Mouse (Mus musculus) liver, embryonic 14 days (tissue): ENCODE data around the gene Iqcf1. TPM values are rescaled to one million over a fixed set of nuclear protein-coding genes. Genes with fewer than 3 reads are reported as not detected.

Source experiments
- polyA plus RNA-seq: library from polyadenylated mRNA; depleted of rRNA; stranded (reverse); fragments of >200 nt; gene quantifications from 2 replicates; pipeline ENCODE4 v1.2.3, GENCODE M21; 2012; rRNA removed

Iqcf1 gene
- polyA plus RNA-seq = not detected in 2 replicates

DNA sequence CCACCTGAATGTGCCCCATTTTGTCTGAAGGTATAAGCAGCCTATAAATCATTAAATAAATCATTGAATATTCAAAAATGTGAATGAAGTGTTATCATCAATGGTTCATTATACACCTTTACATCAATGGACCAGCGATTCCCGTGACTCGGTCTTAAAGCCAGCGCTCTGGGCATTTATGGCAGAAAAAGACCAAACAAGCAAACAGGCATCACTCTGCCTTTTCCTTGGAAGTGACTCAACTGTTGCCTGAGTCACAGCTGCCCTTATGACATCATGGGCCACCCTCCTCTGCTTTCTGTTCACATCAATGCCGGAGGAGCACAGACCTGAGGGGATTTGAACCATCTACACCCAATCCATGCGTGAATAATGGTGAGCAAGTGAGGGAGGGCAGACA lies at the start of gene Iqcf1:
Gene Iqcf1, plus strand, starts transcription at position 301 of the 400 bp plus-strand sequence.

GRCm38 (mm10) chr9:106453271-106454070 lies 46.3 kb upstream of the Iqcf1 start, which contains the start of gene Pcbp4:
Gene Pcbp4, plus strand, starts transcription at chr9:106453291.

DNA sequence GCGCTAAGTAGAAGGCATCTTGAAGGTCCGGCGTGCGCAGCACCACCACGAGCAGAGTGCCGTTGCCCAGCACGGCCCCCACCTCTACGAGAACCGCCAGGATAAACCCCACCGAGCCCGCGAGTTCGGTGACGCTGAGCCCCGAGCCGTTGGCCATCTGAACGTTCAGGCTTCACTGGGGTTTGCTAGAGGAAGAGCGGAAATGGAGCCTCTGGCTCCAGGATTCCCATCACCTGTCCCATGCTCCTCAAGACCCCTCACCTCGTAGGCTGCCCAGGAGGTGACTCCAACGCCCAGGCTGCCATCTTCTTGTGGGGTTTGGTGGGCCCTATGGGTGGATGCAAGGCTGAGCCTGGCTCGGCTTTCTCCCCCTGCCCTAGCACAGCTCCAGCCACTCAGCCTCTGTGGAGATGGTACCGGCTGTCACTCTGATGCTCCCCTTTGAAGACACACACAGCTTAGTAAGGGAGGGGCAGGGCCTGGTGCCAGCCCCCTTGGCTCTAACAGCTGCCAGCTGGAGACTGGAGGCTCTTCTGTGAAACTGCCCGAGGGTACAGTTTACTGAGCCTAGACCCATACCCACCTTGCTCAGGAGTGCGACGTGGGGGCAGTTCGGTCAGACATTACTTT lies 34.1 kb upstream of the Iqcf1 start, which contains the start of gene Gpr62:
Gene Gpr62, minus strand, starts transcription at position 368 of the 630 bp plus-strand sequence.

DNA sequence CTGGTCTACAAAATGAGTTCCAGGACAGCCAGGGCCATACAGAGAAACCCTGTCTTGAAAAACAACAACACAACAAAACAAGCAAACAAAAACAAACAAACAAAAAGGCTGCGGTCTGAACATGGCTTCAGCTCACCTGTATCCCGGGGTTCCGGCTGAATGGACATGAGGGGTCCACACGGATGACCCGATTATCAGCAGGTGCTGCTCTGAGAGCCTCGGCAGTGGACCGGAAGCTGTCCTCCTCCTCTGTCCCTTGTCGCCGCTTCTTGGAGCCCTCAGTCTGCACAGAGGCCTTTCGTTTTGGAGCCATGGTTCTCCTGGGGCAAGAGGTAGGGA lies 24.1 kb upstream of the Iqcf1 start, which contains the start of gene Rrp9:
Gene Rrp9, plus strand, starts transcription at position 301 of the 339 bp plus-strand sequence.

DNA sequence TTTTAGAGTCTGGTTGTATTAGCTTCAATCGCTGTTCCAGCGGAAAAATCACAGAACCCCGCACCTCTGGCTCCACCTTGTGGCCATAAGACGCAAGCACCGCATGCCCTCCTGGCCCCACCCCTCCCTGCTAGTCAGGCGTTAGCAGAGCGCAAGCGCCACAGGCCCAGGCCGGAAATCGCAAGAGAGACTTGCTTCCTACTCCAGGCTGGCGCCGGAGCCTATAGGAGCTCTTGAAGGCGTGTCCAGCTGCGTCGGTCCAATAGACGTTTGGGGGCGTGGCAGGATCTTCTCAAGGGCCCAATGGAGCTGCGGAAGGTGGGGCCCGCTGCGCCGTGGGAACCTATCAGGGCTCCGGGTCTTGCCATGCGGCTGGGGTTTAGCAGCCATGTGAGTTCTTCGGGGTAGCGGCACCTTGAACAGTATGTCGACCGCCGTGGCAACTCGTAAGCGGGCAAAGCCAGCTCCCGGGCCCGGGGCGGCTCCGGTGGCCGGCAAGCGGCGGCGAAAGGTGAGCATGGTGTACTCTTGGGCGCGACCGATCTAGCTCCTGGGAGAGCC lies 22.8 kb upstream of the Iqcf1 start, which contains the start of gene Parp3:
Gene Parp3, minus strand, starts transcription at position 26 of the 561 bp plus-strand sequence.

DNA sequence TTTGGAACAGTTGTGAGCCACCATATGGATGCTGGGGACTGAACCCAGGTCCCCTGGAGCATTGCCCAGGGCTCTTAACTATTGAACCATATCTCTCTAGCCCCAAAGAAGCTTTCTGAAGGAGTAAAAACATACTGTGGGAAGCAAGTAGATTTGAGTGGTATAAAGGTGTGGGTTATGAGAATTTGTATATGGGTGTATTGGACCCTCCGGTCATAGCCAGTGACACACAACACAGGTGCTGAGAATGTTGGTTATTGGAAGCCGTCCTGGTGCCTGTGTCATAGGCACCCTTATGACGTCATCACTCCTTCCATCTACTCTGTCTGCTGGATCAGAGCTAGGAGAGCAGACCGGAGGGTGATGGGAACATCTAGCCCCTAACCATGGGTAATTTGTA lies 14.5 kb downstream of the Iqcf1 start, which contains the start of gene Iqcf5:
Gene Iqcf5, plus strand, starts transcription at position 301 of the 400 bp plus-strand sequence.

Other genes with a start within 250 kb of the Iqcf1 start
- gene Poc1a, start 218.9 kb upstream of the Iqcf1 start, polyA plus RNA-seq = 15.0 and 18.7 TPM in 2 replicates
- 7.6 and 8.5 TPM in 2 replicates for gene Dusp7, start 131.3 kb upstream of the Iqcf1 start, polyA plus RNA-seq
- 761 and 850 TPM in 2 replicates for gene Rpl29, start 70.5 kb upstream of the Iqcf1 start, polyA plus RNA-seq
- 11.9 and 13.8 TPM in 2 replicates for gene Acy1, start 61.6 kb upstream of the Iqcf1 start, polyA plus RNA-seq
- 15.2 and 18.6 TPM in 2 replicates for gene Abhd14b, start 52.5 kb upstream of the Iqcf1 start, polyA plus RNA-seq
- gene Abhd14a, start 52.3 kb upstream of the Iqcf1 start, polyA plus RNA-seq = 15.4 and 17.1 TPM in 2 replicates
- 10.7 and 11.0 TPM in 2 replicates for gene Pcbp4, start 46.7 kb upstream of the Iqcf1 start, polyA plus RNA-seq
- 0.02 TPM in 1 of 2 replicates, not detected in the other for gene Gpr62, start 34.0 kb upstream of the Iqcf1 start, polyA plus RNA-seq
- gene Rrp9, start 24.0 kb upstream of the Iqcf1 start, polyA plus RNA-seq = 18.3 and 20.2 TPM in 2 replicates
- gene Parp3, start 23.0 kb upstream of the Iqcf1 start, polyA plus RNA-seq = 0.97 and 1.1 TPM in 2 replicates
- gene Iqcf5, start 14.6 kb downstream of the Iqcf1 start, polyA plus RNA-seq = 0.06 and 0.10 TPM in 2 replicates
- gene Iqcf3, start 61.7 kb downstream of the Iqcf1 start, polyA plus RNA-seq = not detected in 2 replicates
- not detected in 2 replicates for gene Iqcf4, start 71.0 kb downstream of the Iqcf1 start, polyA plus RNA-seq
- not detected in 2 replicates for gene Iqcf6, start 126.6 kb downstream of the Iqcf1 start, polyA plus RNA-seq
- gene Grm2, start 156.1 kb downstream of the Iqcf1 start, polyA plus RNA-seq = not detected in 2 replicates
- gene Tex264, start 186.0 kb downstream of the Iqcf1 start, polyA plus RNA-seq = 8.4 and 9.6 TPM in 2 replicates